Mouse (Mus musculus): ENCODE results near the gene Prkci.

- TF ChIP-seq GATA2 (IDR thresholded peaks at IDR 0.05; ENCODE audit: borderline replicate concordance, low read depth, low read length) (no peak), CTCF (IDR thresholded peaks at IDR 0.05; ENCODE audit: low read depth, low read length) (no peak)
Measured at GRCm38 (mm10) chr3:31050375-31050774, 54.8 kb downstream of the Prkci start.

Measured in G1E (cell line).